Mouse (Mus musculus) T-helper 17 cell (primary cell): ENCODE measurements around the gene Cd3g.

Experiments
- in situ Hi-C, 2 experiments: fragments of 300-600 bp; cut with MboI, MseI; formaldehyde crosslinking; loops; 1 replicate in 1 of 2; 2 replicates in 1 of 2; pipeline ENCODE4 v1.15.1; 2025; ENCODE audit warnings: high pct_unique_total_duplicates in 2 of 2

The Cd3g gene

DNA sequence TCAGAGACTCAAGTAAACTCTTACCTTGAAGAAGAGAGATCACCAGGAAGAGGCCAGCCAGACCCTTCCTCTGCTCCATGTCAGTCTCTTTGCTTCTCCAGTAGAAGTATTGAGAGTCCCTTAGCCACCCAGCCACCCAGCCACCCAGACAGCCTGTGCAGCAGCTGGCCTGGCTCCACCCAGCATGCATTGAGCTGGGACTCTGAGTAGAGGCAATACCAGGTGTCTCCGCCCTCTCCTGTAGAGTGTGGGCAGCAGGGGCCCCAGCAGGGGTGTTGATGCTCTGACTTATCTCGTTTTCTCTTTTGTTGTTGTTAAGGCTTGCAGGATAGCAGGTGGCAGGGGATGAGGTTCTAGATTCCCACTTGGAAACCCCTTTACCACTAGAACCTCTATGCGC lies at the start of gene Cd3g:
TSS of gene Cd3g (minus strand) at position 190 of the 400 bp plus-strand sequence.
- in situ Hi-C loops, result loop anchor here in 1 of 2 experiments (5.0 kb wide), 1 partner anchor 967 kb away; no protein-coding TSS in a partner anchor

DNA sequence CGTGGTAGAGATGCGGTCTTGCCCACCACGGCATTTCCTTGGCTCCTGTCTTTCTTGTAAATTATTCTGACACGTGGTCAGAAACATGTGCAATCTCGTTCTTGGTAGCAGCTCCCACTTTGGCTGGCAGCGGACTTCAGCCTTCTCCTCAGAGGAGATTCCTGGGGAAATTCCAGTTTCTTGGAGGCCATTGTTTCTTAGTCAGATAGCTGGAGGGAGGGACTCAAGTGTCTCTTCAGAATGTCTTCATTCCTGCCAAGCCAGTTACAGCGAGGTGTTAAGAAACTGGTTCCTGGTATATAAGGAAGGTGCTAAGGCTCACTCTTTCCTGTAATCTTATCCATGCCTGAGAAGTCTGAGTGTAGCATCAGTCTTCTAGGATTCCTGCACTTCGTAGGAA lies 47.1 kb upstream of the Cd3g start:
- in situ Hi-C loops, result loop anchor here (5.0 to 10.0 kb wide), 2 partner anchors 115 to 367 kb away; partner anchors contain the start of gene Fxyd2 (in 1 of the 2)

- in situ Hi-C loops, result loop anchor here in 1 of 2 experiments (10.0 kb wide), 1 partner anchor 371 kb away; the partner anchor contains the start of gene Fxyd2
Measured at GRCm38 (mm10) chr9:45024187-45024586, 44.0 kb upstream of the Cd3g start.

DNA sequence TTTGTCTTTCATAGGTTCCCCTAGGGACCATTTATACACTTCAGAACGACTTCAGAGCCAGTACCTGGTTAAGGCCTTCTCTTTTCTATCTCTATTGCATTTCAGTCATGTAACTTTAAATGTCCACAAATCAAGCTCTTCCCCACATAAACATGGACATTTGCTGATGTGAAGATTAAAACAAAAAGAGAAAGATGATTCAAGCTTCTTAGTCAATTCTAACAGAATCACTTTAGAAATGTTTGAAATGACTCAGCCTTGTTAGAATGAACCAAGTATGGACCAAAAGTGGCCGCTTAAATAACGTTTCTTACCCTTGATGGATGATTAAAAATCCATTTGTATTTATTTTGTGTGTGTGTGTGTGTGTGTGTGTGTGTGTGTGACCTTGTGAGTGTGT lies 43.4 kb upstream of the Cd3g start:
- in situ Hi-C loops, result loop anchor here in 1 of 2 experiments (10.0 kb wide), 1 partner anchor 371 kb away; the partner anchor contains the start of gene Fxyd2

GRCm38 (mm10) chr9:45022800-45023199 lies 42.6 kb upstream of the Cd3g start:
- in situ Hi-C loops, result loop anchor here in 1 of 2 experiments (10.0 kb wide), 1 partner anchor 372 kb away; the partner anchor contains the start of gene Fxyd2

DNA sequence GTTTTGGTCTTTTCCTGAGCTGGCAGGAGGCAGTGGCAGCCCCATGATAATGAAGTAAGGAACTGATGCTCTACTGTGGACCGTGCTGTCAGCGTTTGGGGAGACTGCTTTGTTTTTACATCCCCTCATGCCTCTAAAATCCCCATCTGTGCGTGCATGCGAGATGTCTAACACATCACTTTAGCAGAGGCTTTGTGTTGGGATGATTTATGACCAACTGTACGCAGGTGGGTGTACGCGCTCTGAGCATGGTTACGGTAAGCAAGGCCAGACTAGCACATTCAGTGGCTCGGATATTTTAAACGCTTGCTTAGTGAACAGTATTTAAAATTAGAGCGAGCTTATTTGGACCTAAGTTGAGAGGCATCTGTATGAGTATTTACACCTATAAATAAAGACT lies 37.8 kb upstream of the Cd3g start:
- in situ Hi-C loops, result no loop called here

- in situ Hi-C loops, result no loop called here
Measured at GRCm38 (mm10) chr9:45015841-45016240, 35.6 kb upstream of the Cd3g start.

- in situ Hi-C loops, result loop anchor here in 1 of 2 experiments (5.0 kb wide), 1 partner anchor 43 kb away; no protein-coding TSS in a partner anchor
Measured at GRCm38 (mm10) chr9:45014879-45015278, 34.6 kb upstream of the Cd3g start.

GRCm38 (mm10) chr9:45011291-45011690 lies 31.1 kb upstream of the Cd3g start:
- in situ Hi-C loops, result loop anchor here in 1 of 2 experiments (5.0 kb wide), 1 partner anchor 39 kb away; no protein-coding TSS in a partner anchor

GRCm38 (mm10) chr9:45010461-45010860 lies 30.2 kb upstream of the Cd3g start:
- in situ Hi-C loops, result loop anchor here in 1 of 2 experiments (5.0 kb wide), 1 partner anchor 38 kb away; no protein-coding TSS in a partner anchor

DNA sequence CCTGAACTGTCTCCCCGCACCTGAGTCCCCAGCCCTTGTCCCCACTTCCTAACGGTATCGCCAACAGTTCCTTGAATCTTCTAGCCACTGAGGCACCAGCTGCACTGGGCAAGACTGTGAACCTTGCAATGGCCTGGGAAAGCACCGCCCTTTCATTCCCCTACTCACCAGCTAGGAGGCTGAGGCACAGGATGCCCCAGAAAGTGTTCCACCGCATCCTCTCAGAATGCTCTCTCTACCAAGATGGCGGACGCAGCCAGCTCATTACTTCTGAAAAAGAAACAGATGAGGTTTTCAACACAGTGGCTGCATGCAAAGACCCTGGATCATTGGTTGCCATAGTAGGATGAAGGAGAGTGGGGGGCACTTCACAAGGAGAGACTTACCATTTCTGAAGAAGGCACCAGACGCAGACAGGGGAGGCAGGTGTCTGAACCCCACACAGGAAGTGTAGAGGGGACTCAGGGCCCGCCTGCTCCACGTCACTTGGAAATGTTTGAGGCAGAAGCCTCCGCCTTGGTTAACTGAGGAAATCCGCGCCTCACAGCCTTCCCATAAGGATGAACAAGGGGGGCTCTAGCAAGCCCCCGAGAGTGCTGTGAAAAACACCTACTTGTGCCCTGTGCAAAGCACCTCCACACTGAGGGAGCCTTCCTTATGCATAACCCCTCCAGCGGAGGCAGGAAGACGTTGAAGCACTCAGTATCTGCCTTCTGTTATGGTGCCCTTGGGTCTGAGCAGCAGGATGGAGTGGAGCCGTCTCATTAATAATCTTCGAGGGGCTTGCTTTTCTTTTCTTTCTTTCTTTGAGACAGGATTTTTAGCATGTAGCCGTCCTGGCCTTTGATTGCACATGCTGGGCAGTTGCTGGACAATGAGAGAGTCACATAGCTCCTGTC lies 29.2 kb upstream of the Cd3g start, which contains the start of gene Cd3e:
TSS of gene Cd3e (minus strand) at position 448 of the 899 bp plus-strand sequence.
- in situ Hi-C loops, result loop anchor here in 1 of 2 experiments (5.0 kb wide), 1 partner anchor 37 kb away; no protein-coding TSS in a partner anchor

DNA sequence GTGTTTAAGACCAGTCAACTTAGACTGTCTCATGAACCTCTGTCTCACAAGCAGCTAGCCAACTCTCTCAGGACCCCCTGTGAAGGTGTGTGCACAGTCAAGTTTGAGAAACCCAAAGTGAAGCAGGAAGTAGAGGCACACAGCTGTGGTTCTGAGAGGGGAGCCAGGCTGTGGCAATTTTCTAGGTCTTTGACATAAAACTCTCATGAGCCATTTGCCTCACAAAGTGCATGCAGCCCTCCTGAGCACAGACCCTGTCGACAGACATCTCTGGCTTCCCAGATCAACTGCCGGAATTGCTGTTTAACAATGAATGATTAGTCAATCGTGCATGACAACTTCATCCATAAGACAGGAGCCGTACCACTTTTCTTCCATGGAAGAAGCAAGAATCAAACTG lies 28.1 kb upstream of the Cd3g start:
- in situ Hi-C loops, result no loop called here

GRCm38 (mm10) chr9:45007404-45007803 lies 27.2 kb upstream of the Cd3g start:
- in situ Hi-C loops, result no loop called here

DNA sequence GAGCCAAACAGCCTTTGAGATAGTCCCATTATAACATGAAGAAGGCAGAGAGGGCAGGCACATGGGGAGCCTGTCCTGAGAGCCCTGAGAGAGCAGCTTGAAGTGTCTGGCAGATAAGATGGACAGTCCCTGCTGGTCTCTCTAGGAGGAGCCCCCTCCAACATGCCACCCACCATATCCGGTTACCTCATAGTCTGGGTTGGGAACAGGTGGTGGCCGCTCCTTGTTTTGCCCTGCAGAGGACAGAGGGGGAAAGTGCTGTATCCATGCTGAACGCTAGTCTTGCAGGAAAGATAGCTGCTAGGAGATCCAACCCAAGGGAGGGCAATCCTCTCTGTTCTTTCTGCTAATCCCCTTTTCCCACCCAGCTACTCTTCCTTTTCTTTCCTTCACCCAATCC lies 20.0 kb upstream of the Cd3g start:
- in situ Hi-C loops, result no loop called here

GRCm38 (mm10) chr9:44999776-45000175 lies 19.5 kb upstream of the Cd3g start:
- in situ Hi-C loops, result no loop called here

DNA sequence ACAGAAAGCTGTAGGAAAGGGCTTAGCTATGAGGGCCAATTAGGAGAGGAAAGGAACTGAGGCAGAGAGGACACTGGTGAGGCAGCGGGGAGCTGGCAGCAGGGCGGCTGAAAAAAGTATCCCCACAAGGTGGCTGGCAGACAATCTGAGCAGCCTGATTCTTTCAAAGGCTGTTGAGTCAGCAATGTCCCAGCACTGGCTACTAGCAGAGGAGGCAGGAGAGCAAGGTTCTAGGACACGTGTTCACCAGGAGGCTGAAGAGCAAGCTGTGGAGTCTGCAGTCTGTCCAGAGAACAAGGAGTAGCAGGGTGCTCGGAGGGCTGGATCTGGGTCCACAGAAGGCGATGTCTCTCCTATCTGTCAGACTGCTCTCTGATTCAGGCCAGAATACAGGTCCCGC lies 18.9 kb upstream of the Cd3g start:
- in situ Hi-C loops, result no loop called here

- in situ Hi-C loops, result no loop called here
Measured at GRCm38 (mm10) chr9:44998138-44998537, 17.9 kb upstream of the Cd3g start.

DNA sequence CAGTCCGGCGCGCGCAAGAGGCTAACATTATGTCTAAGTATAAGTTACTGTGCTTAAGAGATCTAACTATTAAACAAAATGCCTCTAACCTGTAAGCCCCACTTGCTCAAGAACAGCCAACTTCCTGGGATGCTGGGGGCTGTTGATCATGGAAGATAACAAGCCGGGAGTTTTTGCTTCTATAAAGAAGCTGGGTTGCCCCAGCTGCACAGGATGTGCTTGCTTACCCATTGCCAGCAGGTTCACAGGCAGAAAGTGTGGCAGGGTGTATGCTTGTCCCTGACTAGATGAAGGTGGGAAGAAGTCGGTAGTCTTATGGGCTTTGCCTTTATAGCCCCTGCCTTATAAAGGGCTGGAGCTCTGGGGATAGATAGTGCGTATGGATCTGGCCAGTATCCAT lies 16.4 kb upstream of the Cd3g start:
- in situ Hi-C loops, result no loop called here

- in situ Hi-C loops, result no loop called here
Measured at GRCm38 (mm10) chr9:44994962-44995361, 14.7 kb upstream of the Cd3g start.

GRCm38 (mm10) chr9:44993268-44993667 lies 13.0 kb upstream of the Cd3g start:
- in situ Hi-C loops, result no loop called here

GRCm38 (mm10) chr9:44992271-44992670 lies 12.0 kb upstream of the Cd3g start:
- in situ Hi-C loops, result no loop called here

DNA sequence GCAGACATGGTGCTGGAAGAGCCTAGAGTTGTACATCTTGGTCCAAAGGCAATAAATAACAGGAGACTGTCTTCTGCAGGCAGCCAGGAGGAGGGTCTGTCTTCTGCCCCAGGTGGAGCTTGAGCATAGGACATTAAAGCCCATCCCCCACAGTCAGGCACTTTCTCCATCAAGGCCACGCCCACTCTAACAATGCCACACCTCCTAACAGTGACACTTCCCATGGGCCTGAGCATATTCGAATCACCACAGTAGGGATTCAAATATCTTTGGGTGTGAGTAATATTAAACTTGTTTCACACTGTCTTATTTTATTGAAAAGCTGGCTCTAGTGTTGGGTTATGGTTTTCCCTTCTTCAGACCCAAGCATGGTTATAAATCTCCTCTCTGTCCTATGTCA lies 11.6 kb upstream of the Cd3g start:
- in situ Hi-C loops, result no loop called here
